Mouse (Mus musculus) thymus, postnatal 25 days (tissue): Measurements from ENCODE around the gene Gtf2b.

Experiments used
- DNase-seq: peaks from one replicate; pipeline ENCODE4 v3.0.0; 2022

The Gtf2b gene

DNA sequence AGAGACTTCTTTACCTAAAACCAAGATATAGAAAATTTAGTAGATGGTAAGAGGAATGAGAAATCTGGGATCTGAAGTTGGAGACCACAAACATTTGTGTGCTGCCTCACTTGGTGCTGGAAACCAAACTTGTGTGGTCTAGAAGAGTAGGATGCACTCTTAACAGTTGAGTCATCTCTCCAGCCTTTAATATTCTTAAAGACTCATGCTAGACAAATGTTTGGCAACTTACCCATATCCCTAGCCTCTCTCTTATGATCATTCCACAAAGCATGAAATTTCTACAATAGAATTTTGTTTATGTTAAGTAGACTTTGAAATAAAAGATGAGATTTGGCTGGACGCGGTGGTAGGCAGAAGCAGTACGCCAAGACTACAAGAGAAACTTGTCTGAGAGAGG lies 52.7 kb downstream of the Gtf2b start:
- DNase-seq, result no peak

GRCm38 (mm10) chr3:142823606-142824005 lies 58.8 kb downstream of the Gtf2b start:
- DNase-seq, result no peak

GRCm38 (mm10) chr3:142826449-142827146 lies 61.8 kb downstream of the Gtf2b start:
- DNase-seq, result no peak

DNA sequence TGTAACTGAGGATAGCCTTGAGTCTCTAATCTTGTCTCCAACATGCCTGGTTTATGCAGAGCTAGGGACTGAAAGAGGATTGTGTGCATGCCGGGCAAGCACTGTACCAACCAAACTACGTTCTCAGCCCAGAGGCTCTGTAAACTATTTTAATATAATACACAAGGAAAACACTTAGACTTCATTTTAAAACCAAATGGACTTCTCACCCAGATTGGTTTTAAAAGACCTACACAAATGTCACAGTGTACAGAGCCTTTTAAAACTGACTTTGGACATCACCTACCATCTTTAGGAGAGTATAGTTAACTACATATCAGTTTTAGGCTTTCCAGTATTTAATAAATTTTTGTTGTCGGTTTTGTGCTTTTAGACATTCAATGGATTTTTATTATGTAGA lies 68.1 kb downstream of the Gtf2b start:
- DNase-seq, result no peak
